Mouse (Mus musculus): ENCODE measurements around the gene Cks1b.
A peak's percentile ranks its signal among the peaks of the same experiment; 100 is the strongest.

Cks1b gene

DNA sequence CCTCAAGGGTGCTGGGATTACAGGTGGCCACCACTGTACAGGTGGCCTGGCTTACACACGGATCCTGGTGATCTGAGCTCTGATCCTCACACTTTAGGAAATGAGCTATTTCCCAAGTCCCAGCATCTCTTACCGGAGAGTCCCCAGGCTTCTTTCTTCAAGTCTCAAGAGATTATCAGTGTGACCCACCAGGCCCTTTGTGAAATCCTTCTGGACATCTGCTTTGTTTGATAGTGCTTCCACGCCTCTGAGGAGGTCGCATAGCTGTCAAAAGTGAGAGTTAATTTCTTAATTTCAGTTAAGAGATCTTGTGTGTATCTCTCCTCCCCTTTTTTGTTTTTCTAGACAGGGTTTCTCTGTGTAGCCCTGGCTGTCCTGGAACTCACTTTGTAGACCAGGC, 7.7 kb upstream of the Cks1b start:
- DNase-seq: no peak

DNA sequence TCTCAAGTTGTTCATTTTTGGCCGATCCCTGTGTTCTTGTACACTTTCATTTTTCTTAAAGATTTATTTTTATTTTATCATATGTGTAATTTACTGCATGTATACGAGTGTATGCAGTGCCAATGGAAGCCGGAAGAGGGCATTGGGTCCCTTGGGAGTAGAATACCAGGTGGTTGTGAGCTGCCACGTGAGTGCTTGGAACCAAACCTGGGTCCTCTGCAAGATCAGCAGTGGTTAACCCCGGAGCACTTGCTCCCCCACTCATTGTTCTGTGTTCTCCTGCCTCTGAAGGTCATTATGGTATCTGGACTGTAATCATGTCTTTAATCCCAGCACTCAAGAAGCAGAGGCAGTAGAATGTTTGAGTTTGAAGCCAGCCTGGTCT, 7.0 kb upstream of the Cks1b start:
- no peak for DNase-seq

DNA sequence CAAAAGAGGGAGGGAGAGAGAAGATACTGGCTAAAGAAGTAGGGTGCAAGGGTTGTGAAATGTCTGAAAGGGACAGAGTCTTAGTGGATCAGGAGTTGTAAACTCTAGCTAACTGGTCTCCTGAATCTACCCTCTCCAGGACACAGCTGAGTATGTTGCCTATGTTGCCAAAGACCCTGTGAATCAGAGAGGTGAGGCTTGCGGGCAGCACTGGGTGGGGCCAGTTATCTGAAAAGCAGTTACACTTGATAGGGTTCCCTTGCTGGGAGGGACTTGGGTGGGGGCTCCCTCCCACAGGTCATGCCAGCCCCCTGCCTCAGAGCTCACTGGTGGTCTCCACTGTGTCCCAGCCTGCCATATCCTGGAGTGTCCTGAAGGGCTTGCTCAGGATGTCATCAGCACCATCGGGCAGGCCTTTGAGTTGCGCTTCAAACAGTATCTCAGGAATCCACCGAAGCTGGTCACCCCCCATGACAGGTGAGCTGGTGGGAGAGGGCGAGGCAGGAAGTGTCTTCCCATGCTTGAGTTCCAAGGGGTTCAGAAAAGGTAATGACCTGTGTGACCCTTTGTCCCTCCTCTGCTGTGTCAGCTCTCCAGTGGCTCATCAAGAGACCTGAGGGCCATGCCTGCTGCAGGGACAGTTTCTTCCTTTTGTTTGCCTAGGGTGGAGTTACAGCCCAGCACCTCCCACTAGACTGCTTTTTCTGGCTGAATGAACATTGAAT, 6.4 kb upstream of the Cks1b start:
- DNase-seq: no peak

DNA sequence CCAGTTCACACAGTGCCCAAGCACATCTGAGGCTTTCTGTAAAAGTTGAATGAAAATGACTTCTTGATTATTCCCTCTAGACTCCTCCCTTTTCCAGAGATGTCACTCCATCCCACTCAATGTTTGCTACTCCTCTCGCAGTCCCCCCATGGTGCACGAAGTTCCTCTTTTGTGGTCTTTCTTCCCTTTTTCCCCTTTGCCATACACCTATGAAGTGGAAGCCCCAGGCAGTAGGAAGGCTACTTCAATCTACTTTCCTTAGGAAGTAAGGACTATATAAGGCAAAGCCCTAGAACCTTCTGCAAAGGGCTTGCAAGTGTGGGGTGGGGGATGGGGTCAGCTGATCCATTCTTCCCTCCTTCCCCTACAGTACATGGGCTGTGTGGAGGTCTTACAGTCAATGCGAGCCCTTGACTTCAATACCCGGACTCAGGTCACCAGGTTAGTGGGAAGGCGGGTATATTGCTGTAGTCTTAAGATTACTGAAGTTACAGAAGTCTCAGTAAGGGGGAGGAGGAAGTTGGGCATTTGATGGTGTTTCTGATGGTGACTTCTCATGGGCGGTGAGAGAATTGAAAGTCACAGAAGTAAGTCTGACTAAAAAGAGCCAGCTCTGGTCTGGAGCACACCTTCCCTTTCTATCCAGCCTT, 4.5 kb upstream of the Cks1b start:
- DNase-seq: no peak

DNA sequence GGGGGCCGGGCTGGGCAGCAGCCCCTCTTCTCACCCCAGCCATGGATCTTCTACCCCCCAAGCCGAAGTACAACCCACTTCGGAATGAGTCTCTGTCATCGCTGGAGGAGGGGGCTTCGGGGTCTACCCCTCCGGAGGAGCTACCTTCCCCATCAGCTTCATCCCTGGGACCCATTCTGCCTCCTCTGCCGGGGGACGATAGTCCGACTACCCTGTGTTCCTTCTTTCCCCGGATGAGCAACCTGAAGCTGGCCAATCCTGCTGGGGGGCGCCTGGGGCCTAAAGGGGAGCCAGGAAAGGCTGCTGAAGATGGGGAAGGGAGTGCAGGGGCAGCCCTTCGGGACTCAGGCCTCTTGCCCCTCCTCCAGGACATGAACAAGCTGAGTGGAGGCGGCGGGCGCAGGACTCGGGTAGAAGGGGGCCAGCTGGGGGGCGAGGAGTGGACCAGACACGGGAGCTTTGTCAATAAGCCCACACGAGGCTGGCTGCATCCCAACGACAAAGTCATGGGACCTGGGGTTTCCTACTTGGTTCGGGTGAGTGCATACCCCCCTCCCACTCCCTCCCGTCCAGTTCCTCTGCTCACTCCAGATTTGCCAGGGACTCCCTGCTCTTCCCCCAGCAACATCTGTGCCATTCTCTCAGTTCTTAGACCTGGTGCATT, 3.8 kb upstream of the Cks1b start:
- DNase-seq: no peak

DNA sequence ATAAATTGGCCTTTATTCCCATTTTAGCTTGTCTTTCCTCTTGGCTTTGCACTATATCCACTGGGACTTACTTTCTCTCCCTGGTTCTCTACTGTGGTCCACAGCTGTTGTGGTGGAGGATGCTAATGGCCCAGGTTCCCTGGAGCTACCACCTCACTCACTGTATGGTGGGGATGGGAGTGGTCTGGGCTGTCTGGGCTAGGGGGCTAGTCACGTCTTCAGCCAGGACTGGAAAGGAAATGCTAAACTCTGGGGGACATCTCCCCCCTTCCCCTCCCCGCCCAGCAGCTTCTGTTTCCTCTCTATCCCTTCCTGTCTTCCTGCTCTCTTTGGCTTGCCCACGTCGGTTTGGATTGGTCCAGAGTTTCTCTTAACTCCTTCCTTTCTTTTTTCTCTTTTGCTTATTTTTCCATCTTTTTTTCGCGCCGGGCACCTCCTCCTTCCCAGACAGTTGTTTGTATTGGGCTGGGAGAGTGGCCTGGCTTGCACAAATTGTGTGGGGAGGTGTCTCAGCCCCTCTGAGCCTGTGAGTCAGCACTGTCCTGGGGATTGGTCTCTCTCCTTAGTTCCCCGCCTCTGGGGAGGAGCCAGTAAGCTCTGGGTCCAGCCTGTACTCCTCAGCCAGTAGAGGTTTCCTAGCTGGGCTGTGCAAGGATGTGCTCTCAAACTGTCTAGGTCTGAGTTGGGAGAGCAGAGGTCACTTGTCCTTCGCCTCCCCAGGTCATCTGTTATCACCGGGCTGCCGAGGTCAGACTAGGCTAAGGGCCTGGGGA, 3.0 kb upstream of the Cks1b start:
- DNase-seq: no peak

DNA sequence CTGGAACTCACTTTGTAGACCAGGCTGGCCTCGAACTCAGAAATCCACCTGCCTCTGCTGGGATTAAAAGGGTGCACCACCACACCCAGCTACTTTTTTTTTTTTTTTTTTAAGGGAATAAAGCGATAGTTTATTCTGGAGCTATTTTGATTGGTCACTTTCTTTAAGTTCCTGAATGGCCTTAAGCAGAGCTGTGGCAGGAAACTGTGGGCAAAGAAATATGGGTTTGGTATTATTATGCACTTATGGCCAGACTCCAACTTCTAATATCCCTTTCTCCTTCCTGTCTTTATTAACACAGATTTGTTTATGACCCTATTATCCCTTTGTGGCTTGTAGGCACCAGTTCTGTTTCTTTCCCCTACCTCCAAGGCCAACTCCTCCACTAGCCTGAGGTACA, 2.2 kb upstream of the Cks1b start:
- DNase-seq: no peak

DNA sequence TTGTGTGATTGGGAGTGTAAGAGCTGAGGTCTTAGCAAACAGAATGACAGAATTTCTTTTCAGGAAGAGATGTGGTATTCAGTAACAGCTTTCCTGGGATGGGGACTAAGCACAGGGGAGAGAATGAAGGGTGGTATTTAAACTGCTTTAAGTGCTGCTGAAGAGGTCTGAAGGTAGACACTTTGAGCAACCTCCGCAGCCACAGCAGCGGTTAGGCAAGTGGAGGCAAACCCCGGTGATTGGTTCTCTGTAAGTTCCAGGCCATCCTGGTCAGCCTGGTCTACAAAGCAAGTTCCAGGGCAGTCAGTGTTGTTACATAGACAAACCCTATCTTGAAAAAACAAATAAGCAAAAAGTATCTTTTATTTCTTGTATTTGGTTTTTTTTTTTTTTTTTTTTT, 1.8 kb upstream of the Cks1b start:
- no peak for DNase-seq

DNA sequence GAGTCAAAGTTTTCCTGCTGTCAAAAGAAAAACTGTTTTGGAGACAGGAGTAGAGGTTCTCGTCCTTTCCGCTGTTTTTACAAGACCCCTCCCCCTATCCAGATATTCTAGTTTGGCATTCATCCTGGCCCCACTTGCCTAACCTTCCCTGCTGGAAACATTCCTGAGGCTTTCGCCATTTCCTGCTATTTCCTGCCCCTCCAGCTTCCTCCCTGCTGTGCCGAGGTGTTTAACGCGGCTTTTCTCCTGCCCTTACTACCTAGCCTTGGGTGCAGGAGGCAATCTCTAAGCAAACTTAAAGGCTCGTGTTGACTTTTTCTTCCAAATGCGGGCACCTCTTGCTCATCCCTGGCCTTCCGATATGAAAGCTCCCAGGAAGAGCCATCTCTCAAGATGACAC, 1.4 kb upstream of the Cks1b start:
- DNase-seq: no peak

DNA sequence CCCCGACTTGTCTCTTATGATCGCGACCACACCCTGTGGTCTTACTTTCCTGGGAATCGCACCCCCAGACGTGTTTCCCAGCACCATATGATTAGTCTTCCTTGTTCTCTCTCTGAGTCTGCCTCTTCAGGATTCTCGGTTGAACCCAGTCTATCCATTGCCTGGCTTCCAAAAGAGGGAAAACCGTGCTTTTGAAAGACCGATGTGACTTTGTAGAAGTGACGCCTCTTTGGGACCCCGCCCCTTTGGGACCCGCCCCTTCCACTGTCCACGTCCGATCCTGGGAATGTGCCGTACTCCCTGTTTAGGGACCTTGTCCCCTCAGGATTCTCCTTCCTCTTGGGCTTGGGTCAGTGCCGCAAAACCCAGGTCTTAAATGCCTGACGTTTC, 673 bp upstream of the Cks1b start:
- DNase-seq: peak in 1 of 2 experiments; percentile 32

DNA sequence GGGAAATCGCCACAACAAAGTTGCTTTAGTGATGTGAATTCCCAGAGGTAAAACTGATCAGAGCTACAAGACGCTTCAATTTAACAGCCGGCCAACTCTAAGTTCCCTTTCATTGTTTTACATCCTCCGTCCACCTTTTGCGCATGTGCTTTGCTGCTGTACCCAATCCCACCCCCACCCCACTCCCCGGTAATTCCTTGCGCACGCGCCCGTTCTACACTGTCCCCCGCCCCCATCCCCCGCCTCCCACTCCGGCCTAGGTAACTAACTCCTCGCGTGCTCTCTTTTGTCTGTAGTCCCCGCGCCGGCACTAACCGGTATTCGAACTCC, 378 bp downstream of the Cks1b start:
- no peak for DNase-seq

DNA sequence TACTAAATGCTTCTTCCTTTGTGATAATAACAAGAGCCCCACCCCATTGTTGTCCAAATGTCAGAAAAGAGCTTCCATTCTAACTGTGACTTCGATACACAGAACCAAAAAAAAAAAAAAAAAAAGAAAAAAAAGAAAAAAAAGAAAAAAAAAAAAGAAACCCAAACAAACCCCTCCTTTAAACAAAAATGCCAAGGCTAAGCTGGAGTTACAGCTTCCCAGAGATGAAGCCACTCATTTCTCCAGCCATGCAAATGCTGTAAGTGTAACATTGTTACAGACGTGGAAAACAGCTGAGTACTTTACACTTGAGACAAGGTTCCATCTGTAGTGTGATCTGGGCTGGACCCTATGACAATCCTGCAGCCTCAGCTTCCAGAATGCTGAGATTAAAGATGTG, 1.1 kb downstream of the Cks1b start:
- DNase-seq: no peak

DNA sequence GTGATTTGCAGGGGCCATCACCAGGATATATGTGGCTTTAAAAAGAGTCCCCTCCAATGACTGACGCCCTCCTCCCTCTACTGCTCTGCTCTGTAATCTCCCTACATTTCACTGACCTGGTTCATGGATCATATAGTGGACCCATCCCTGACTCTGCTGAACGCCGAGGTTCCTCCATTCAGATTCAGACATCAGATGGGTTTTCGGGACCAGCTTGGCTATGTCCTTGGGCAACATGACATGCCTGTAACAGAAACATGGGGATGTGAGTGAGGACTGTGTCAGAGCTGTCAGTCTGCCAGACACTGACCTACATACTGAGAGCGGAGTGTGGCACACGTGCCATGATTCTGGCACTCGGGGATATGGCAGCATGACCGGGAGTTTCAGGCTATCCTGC, 2.0 kb downstream of the Cks1b start:
- DNase-seq: no peak

DNA sequence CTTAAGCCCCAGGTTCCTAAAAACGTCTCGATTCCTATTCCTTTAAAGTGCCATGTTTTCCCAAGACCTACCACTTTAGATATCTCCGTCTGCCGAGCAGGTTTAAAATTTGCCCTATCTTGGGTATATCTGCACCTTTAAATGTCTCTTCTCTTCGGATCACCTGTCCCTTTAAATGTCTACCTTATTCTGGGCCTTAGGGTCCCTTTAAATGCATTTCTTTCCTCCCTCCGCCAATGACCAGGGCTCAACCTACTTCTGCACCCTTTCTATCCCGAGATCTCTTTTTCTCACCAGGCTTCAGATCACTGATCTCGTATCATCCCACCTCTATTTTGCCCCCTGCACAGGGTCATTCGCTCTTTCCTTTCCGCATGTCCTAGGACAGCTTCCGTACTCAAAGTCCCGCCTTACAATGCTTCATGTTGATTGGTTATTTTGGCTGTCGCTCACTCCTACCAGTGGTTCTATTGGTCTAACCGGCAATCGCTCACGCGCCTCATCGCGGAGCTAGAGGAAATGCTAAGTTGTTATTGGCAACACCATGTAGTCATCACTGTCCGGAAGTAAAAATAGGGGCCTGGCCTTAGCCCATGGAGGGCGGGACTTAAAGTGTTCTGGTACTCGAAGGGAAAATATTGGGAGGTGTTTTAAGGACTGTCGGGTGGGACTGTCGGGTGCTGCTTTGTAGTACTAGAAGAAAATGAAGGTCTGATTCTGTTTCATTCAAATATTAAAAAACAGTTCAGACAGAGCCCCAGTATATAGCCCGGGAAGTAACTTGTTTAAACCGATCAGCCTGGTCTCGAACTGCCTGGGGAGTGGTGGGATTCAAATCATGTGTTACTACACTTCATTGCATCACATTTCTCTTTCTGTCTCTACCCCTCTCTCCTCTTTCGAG, 6.4 kb downstream of the Cks1b start, which contains the start of gene Flad1:
Gene Flad1 (minus strand): TSS at position 381 of the 904 bp plus-strand sequence.
- peak; percentile 92 to 99 for DNase-seq

DNA sequence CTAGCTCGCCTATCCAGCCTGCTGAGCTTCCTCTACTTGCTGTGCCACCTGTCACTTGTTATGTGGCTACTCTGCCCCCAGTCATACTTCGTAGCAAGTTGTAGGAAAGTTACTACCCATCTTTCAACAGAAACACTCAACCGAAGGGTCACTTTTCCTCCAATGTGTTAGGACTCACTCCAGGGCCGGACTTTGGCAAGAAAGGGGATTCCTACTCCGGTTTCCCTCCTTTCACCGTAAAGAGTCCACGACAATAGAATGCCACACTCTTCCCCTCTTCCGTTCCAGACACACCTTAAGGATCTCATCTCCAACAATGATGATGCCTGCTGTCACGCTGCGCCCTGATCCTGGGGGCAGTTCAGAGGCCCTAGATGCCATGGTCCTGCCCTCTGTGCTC, 7.3 kb downstream of the Cks1b start:
- DNase-seq: no peak

DNA sequence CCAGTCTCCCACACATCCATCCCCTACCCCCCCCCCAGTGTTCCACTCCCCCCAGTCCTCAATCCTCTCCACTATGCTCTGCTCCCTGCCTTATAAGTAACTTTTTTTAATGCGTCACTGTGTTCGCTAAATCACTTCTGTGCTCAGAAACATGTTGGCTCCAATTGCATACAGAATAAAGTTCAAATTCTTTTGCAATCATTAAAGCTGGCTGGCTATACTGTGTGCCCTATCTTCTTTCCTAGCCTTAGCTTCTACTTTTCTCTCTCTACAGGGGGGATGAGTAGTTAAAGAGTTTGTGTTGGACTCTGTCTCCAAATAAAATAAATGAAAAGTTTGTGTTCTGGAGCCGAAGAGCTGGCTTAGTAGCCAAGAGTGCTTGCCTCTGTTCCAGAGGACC, 8.5 kb downstream of the Cks1b start:
- no peak for DNase-seq

DNA sequence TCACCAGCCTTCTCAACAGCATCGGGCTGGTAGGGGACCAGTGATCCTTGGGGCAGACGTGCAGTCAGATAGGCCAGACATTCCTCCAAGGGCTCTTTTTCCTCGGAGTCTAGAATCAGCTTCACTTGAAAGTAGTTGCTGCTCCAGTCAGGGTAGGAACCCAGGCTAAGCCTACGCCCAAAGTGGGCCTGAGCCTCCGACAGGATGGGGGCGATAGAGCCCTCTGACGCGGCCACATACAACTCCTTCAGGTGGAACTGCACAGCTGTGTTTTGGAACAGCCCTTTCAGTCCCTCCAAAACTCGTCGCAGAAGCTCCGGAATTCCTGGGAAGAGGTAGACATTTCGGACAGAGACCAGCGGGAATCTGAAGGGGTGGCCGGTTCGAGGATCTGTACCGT, 9.7 kb downstream of the Cks1b start:
- no peak for DNase-seq

DNA sequence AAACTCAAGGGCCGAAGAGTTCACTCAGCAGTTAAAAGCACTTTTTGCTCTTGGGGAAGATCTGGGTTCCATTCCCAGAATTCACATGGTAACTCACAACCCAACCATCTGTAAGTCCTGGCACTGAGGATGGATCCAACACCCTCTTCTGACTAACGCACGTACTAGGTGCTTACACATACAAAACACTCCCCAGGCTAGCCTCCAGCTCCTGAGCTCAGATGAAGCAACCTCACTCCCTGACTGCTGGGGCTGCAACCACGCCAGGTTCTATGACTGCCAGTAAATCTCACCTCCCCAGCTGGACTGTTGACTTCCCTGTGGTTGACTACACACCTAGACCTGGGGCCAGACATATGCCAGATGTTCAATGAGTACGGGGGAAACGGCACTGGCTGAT, 11.3 kb downstream of the Cks1b start:
- DNase-seq: no peak

DNA sequence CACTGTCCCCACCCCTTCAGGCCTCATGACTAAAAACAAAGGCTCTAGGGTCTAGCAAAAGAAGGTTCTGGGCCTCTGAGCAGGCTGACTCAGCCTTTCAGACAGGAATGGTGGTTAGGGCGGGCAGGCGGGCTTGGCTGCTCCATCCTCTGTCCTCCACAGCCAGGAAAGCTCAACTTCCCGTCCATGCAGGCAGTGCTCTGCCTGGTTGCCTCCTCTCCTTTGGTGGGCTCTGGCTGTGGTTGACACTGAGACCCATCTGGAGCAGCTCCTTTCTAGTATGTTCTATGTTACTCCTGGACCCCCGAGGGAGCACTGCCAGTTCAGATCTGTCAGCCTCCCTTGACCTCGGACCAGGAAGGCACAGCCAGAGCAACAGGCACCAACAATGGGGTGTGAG, 15.5 kb downstream of the Cks1b start, which contains the start of gene Lenep:
Gene Lenep (minus strand): TSS at position 101 of the 400 bp plus-strand sequence.
- DNase-seq: no peak

DNA sequence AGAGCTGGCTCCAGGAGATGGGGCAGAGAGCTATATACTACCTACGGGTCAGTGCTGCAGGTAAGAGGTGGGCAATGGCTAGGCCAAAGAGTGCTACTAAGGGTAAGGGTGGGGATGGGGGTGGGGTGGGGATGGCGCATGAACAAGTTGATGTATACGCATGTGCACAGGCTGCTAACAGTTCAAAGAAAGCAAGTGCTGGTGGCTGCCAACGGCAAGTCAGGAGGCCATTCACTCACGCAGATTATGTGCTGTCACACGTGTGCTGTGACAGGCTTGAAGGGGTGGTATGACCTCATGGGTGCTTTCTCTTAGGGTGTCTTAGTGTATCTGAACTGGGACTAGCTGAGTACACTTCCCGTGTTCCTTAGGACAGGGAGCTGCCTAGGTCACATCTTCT, 16.9 kb downstream of the Cks1b start:
- DNase-seq: no peak

DNA sequence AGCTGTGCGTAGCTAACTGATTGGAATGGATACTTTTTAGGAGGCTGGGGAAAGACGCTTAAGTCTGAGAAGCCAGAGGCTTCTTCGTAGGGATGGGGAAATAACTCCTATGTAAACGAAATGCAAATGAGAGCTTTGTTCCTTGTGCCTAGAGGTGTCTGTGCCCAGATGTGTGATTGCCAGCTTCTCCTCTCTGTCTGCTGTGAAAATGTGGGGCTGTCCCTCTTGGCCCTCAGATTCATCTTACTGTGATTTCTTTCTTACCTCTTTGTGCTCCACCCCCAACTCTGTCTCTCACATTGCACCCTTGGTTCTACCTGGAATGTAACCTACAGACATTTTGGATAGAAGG, 21.6 kb downstream of the Cks1b start:
- DNase-seq: no peak

DNA sequence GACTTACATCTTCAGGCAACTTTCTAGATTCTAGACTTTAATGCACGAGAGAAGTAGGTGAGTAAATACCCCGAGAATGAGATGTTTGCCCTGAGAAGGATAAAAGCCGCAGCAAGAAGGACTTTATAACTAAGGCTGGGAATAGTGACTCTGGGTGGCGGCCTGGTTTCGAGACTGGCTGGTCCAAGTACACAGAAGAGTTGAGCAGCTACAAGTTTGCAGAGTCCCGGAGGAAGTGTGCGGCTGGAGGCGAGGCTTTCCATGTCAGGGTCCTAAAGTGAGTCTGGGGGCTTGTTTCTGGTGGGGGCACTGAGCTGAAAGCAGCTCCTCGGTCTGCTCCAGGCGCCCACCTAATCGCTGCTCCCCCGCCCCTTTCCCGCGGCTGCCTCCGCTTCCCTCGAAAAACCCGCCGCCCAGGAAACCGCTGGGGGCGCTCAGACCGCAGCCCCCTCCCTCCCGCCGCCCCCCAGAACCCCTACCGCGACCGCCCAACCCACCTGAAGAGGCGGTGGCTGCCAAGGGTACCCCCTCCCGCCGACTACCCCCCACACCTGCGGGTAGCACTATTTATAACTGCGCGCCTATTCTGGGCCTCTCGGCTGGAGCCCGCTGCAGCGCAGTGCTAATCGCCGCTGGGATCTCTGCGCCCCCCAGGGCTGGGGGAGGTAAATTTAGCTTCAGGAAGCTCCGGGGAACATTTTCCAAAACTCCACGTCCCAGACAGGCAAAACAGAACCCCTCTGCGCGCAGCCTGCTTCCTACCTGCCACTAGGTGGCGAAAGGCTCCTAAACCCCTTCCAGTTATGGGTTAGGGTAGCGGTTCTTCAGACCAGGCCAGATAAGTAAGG, 22.2 kb downstream of the Cks1b start:
- peak; percentile 71 to 81 for DNase-seq
